Mouse (Mus musculus): ENCODE measurements around the gene Qrich2. TPM values are rescaled to one million over a fixed set of nuclear protein-coding genes. Genes with fewer than 3 reads are reported as not detected.
A peak's percentile ranks its signal among the peaks of the same experiment; 100 is the strongest.
"Not testable (repeated sequence)": the region's sequence is repeated elsewhere in the genome, so short reads cannot be mapped to it uniquely, and the experiment has no call there.

The Qrich2 gene
- total RNA-seq, 2 experiments from 2014 or later: 0.18 TPM; not detected in 1

DNA sequence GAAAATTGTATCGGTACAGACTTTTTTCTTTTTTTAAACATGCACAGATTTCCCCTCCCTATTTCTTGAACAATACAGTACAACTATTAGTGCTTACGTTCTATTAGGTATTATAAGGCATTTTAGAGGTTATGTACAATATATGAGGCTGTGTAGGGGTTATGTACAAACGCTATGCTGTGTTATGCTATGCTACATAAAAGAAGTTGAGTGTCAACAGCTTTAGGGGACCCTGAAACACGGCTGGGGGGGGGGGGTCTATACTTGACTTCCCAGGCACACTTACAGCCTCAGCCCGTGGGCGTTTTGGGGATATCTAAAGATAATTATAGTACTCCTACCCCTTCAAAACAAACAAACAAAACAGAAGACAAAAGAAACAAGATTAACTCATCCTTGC, 33.9 kb downstream of the Qrich2 start:
- no peak for ATAC-seq (ENCODE audit: poor library complexity, severe bottlenecking)

DNA sequence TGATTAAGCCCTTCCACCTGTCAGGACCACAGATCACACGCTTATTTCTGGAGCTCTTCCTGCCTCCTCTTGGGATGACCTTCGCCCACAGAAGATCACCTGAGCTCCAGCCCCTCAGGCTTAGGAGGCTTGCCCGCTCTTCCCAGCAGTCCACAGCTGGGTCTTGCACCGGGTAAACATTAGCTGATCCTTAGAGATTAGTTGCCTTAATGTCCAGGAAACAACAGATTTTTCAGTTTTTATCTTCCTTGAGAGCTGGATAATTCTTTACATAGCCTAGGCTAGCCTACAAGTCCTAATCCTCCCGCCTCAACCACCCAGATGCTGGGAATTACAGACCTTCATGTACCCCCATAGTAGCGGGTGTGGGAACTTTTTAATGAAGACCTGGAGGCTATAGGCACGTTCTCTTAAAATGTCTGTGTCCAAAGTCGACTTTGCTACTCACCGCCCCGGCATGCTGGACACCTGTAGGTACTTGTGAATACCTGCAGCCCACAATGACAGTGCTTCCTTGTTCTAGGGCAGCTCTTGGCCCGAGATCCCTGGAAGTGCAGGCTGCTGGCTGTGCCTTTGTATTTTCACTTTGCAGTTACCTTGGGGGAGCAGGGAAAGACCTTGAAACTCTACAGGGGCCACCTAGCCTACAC, 34.5 kb downstream of the Qrich2 start:
- no peak for ATAC-seq (ENCODE audit: poor library complexity, severe bottlenecking)

DNA sequence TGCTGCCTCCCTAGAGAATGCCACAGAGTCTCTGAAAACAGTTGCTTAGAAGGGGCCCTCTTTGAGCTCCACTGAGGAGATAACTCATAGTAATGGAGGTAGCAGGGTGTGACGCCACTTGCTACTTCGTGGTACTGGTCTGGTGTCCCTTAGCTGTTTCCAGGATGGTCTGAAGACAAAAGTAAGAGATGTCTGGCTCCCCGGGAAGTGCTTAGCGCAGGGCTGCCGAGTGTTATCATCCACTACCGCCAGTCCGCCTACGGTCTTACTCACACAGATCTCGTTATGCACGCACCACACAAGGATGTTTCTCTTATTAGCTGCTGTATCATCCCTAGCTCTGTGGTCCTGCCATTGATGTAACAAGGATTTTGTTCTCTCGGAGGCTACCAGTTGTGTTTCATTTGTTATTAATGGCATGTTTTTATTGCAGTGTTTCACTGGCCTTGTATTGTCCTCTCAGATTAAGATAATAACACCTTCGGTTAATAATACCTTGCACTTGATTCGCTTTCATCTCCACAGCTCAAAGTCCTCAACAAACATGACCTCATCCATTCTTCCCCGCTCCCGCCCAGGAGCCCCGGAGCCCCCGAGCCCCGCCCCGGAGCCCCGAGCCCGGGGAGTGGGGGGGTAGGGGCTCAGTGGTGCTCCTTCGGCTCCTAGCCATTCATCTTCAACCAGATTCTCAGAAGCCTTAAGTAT, 35.2 kb downstream of the Qrich2 start:
- ATAC-seq (ENCODE audit: poor library complexity, severe bottlenecking): no peak

DNA sequence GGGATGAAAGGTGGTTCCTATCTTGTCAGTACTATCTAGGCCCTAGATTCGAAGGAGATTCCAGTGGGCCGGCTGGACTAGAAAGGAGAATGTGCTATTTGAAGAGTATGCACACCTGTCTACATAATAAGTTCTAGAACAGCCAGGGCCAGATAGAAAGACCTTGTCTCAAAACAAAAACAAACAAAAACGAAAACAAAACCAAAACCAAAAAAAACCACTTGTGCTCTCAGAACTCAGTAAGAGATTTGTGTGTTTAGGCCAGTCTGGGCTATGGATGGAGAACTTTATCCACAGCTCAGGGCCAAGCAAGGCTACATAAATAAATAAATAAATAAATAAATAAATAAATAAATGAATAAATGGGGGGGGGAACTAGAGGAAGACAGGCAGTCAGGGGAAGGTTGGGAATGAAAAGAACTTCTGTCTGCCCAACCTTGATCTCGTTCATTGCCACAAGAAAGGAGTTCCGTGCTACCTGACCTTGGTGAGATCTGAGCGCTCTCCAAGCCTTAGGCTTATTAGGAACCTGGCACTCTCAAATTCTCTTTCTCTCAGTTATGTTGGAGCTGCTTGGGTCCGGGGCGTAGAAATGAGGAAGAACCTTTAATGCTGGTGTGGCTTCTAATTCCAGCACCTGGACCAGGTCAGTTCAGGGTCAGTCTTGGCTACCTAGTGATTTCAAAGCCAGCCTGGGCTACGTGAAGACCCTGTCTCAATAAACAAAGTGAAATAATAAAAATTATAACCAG, 36.0 kb downstream of the Qrich2 start:
- no peak for ATAC-seq (ENCODE audit: poor library complexity, severe bottlenecking)

DNA sequence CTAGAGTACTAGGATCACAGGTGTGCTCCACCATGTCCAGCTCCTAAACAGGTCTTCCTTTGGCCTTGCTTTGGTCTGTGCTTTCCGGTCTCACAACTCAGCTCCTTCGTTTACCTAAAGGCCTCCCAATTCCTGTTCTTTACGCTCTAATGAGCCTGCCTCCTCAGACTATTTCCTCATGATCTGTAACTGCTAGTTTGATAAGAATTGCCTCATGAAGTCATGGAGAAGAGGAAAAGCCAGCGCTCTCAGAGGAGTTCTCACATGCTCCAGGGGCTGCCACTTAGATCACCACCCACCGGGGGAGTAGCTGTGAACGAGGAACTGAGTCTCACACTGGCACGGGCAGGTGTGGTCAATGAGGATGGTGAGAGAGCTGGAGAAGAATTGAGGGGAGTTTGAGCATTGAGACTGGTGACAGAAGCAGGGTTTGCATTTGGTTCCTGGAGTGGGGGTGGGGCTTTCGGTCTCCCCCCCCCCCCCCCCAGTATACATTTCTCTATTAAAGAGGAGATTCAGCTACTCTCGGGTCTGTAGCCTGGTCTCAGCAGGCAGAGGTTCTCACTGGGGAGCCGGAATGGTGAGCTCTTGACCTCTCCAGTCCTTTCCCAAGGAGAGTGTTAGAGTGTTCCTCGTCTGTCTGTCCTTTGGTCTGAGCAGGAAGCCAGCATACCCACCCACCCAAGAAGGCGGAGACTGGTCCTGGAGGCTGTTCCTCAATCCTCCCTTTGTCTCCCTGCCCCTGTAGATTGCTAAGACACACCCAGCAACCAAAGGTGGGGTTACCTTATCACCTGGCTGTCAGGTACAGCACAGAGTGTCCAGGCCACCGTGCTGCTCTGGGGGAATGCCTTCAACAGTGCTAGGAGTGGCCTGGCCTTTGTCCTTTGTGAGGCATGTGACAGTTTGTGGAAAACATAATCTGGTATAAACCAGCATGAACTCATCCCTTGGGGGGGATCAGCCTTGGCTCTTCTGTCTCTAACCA, 36.9 kb downstream of the Qrich2 start:
- no peak for ATAC-seq (ENCODE audit: poor library complexity, severe bottlenecking)

DNA sequence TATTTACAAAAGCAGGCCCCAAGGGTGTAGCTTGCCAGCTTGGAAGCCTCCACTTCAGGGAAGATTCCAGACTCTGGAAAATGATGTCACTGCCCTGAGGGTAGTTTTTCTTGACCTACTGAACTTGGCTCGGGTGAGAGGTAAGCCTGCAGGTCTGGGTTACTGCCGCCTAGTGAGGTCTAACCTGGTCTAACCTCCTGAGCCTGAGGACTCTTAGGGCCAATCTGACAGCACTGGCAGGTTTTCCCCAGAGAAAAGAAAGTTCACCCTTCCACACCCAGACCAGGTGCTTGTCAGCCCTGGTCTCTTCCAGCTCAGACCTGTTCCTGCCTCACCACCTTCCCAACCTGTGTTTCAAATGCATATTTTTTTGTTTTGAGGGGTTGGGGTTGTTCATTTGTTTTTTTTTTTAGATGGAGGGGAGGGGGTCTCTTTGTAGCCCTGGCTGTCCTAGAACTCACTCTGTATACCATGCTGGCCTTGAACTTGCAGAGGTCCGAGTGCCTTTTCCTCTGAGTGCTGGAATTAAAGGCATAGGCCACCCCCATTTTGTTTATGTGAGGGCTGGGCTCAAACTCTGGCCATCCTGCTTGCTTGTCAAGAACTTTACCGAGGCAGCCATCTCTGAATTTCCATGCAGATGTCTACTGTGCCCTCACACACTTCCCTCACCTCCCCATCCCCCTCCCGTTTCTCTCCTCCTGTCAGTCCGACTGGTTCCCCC, 39.0 kb downstream of the Qrich2 start:
- ATAC-seq (ENCODE audit: poor library complexity, severe bottlenecking): no peak

DNA sequence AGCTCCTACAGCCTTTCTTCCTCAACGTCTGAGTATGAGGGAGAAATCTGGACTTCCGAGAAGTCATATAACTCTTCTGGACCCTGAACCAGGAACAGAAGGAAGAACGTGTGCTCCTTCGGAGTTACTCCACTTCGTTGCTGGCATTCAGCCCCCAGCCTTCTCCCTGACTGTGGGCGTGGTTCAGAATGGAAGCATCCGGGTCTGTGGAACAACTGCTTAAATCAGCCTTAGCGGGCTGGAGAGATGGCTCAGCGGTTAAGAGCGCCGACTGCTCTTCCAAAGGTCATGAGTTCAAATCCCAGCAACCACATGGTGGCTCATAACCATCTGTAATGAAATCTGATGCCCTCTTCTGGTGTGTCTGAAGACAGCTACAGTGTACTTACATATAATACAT, 39.7 kb downstream of the Qrich2 start:
- ATAC-seq (ENCODE audit: poor library complexity, severe bottlenecking): not testable (repeated sequence)

DNA sequence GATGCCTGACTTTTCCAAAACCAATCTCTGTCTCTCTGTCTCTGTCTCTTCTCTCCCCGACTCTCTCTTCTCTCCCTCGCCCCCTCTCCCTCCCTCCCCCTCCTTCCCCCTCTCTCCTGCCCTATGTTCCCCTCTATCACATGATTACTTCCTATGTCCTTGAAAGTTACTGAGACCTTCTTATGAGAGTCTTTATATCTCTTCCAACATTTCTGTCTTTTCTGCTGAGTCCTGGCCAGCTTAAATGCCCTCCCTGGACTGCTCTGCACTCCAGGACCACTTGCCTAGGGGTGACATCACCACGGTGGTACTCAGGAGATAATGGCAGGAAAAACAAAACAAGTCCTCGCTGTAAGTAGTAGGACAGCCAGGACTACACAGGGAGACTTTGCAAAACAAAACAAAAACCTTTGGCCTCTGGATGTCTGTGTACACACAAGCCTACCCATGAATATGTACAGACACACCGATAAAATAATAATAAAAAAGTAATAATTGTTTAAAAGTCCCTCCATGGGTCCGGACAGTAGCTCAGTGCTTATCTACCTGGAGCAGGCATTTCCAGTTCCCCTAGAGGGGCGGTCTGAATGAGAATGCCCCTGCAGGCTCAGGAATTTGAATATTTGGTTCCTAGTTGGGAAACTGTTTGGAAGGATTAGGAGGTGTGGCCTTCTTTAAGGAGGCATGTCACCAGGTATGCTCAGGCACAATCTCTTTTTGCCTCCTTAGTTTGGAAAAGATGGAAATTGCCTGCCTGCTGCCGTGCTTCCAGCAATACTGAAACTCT, 41.2 kb downstream of the Qrich2 start:
- ATAC-seq (ENCODE audit: poor library complexity, severe bottlenecking): no peak

DNA sequence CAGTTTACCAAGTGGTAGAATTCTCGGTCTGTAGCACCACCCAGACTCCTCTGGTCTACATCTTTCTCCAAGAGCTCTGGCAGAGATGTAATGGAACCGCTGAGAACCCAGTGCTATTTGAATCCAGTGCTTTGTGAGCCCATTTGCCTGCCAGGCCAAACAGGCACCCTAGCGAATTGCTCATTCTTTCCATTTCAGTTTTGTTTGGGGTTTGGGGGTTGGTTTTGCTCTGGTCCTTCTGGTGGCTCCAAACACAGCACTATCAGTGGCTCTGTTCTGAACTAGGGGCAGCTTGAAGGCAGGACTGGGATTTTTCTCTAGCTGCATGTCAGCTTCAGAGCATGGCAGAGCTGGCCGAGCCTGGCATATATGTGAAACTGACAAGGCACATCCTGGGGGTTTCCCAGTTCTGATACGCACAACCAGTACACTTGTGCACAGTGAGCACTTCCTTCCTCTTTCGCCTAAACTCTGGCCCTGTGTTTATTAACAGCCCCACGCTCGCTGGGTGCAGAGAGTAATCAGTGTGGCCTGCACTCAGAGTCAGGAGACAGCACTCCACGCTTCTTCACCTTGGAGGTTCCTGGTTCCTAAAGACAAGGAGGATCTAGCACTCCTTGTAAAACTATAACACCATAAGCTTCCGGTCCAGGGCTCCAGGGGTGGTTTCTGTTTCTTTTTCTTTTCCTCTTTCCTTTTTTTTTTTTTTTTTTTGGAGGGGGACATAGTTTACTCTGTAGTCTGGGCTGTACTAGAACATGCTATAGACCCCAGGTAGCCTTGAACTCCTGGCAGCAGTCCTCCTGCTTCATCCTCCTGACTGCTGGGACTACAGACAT, 42.0 kb downstream of the Qrich2 start:
- ATAC-seq (ENCODE audit: poor library complexity, severe bottlenecking): peak; percentile 95

DNA sequence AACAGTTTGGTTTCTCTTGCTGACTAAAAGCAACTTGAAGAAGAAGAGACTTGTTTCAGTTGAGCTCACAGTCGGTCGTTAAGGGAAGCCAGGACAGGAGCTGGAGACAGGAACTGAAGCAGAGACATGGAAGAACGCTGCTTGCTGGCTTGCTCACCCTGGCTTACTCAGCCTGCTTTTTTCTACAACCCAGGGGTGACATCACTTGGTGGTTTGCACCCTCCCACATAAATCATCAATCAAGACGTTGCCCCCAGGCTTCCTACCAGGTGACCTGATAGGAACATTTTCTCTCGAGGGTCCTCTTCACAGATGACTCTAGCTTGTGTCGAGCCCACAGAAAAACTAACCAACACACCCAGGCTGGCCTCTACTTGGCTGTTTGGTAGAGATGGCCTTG, 42.8 kb downstream of the Qrich2 start:
- ATAC-seq (ENCODE audit: poor library complexity, severe bottlenecking): no peak

DNA sequence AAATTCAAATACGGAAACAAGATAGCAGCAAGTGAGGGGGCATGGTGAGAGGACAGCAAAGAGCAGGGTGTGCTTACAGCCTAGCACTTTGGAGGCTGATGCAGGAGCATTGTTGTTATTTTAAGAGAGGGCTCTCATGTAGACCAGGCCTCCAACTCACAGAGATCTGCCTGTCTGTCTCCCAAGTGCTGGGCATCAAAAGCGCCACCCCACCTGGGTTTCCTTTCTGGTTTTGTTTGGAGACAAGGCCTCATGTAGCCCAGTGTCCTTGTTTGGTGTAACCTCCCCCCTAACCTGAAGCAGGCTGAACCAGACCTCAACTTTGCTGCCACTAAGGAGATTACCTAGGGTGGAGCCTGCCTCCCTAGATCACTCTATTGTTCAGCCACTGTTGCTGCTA, 43.5 kb downstream of the Qrich2 start:
- ATAC-seq (ENCODE audit: poor library complexity, severe bottlenecking): no peak

DNA sequence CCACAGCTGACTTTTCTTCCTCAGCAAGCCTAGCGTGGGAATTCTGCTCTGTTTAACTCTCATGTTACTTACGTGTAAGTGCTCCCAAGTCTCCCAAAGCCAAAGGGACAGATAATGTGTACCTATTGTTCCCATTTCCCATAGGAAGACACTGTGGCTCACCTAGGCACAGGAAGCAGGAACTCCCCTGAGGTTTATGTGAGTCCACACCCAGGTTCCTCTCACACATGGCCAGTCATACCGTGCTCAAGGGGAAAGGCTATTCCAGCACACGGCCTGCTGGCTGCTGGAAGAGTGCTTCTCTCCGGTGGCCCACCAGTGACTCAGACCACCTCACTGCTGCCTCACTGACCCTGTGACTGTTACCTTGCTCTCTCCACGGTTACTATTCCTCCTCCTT, 44.9 kb downstream of the Qrich2 start:
- ATAC-seq (ENCODE audit: poor library complexity, severe bottlenecking): no peak

DNA sequence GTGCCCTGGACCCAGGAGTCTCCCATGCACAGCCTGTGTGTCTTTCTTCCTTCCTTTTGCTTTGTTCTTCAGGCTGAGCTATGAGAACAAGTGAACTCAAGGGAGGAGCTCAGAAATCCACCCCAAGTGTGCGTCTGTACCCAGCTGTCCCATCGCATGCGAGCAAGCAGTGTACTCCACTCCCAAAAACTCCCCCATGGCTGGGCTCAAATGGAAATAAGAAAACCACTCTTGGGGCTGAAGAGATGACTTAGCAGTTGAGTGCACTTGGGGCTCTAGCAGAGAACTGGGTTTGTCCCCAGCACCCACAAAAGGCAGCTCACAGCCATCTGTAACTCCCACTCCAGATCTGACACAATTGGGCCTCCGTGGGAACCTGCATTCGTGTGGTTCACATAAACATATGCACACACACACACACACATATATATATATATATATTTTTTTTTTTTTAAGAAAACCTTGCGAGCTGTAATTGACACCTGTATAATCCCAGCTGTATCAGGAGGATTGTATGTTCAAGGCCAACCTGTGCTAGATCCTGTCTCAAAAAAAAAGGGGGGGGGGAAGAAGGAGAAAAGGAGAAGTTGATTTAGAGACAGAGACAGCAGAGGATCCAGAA, 47.1 kb downstream of the Qrich2 start:
- ATAC-seq (ENCODE audit: poor library complexity, severe bottlenecking): no peak

DNA sequence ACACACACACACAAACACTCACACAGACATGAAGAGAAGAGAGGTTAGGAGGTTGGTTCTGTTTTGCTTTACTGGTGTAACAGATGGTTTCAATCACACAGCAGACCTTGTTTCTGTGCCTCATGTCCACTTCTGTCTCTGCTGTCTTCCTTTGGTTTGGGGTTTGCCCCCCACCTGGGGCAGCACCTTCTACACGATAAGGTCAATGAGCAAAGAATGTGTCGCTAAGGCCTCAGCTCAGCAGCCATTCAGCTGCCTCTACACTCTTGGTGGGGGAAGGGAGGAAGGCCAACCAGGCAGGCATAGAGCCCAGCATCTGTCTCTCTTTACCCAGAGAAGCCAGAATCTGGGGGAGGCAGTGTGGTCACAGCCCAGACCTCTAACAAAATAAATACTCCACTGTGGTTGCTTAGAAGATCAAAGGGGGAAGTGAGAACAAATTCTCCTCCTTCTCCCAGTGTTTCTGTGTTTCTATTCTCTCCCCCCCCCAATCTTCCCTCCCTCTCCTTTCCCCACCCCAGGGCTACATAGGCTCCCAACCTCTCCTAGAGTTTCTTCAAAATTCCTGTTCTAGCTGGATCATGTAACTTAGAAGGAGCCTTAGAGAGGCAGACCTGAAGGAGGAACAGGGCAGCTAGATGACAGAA, 47.7 kb downstream of the Qrich2 start:
- ATAC-seq (ENCODE audit: poor library complexity, severe bottlenecking): peak; percentile 64

DNA sequence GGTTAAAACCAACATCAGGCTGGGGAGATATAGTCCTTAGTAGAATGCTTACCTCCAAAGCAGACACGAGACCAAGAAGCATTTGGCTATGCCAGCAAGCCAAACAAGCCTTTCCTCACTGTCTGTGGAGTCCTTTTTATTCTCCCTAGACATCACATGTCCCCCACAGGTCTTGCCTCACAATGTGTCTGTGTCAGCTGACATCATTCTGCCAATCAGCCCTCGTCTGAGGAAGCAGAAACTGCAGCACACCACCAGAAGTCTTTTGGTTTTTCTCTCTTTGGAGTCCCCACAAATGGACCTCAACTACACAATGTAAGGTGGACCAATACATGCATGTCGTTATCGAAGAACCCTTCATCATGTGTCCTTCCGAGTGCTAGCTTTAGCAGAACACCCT, 49.0 kb downstream of the Qrich2 start:
- ATAC-seq (ENCODE audit: poor library complexity, severe bottlenecking): no peak

DNA sequence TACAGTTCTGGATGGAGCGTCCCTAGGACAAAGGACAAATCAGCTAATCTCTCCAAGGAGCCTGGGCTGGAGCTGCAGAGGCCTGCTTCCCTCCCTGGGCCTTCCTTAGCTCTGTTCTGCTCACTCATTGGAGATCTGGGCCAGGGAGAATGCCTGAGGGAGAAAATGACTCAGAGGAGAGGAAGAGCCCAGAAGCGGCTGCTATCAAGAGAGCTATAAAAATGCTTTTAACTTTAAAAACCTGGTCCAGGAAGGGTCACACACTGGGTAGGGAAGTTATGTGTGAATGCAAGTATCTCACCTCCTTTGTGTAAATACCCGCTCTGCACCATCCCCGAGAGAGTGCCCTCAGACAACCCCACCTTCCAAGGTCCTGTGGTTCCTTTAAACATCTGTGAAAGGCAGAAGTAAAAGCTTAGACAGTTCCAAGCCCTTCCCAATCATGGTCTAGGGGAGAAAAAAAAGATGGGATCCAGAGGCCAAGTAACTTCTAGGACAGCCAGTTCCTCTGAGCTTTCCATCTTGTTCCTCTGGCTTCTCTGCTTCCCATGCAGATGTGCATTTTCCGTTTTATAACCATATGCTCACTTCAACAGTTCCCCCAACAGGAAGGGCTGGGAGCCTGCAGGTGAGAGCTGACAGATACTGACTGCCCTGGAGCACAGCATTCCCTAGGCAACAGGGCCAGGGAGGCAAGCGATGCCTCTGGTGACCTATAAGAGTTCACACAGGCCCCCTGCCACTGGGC, 49.7 kb downstream of the Qrich2 start:
- no peak for ATAC-seq (ENCODE audit: poor library complexity, severe bottlenecking)

DNA sequence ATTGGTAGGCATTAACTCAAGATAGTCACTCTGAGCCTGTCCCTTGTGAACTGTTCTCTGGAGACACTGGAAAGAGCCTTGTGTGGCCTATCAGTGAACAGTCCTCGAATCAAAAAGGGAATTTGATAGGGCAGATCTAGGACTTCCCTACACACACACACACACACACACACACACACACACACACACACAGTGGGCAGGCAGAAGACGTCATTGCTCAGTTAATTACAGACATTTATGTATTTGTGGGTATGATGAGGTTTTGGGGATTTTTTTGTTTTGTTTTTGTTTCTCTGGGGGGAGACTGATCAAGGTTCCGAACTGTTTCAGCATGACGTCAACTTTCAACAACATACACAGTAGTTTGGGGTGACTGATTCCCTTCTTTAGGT, 52.4 kb downstream of the Qrich2 start:
- ATAC-seq (ENCODE audit: poor library complexity, severe bottlenecking): peak; percentile 11; the same call in 1 of the 2 replicates
